Mouse (Mus musculus): ENCODE results near the gene Dnajc9. TPM values are rescaled to one million over a fixed set of nuclear protein-coding genes. Genes with fewer than 3 reads are reported as not detected.

Gene Dnajc9
- polyA plus RNA-seq, 1 experiment, result 80.8 TPM

DNA sequence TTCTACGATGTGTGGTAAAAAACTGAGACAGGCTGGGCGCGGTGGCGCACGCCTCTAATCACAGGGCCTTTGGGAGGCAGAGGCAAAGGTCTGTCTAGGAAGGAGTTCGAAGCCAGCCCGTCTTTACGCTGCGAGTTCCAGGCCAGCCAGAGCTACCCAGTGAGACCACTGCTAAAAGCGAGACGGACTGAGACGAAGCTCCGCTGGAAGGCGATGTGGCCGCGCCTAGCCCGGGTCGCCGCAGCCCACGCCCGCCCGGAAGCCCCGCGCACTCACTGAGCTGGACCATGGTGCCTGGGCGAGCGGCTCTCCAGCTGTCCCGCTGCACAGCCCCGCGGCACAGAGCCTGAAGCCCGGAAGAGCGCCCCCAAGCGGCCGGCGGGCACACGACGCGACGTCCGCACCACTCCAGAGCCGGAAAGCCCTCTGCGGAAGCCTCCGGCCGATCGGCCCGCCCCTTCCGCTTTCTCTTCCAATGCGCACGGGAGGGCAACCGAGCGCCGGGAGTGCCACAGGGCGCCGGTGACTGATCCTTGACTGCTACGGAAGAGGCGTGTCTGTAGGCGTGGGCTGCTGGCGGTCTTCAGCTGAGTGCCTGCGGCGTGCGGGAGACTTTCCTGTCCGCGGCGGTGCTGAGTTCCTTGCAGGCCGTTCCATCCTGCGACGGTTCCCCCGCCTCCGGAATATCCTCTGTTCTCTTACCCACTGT is 4.6 kb upstream of the Dnajc9 start, which contains the start of gene Mrps16:
Gene Mrps16 (minus strand): TSS at position 430 of the 709 bp plus-strand sequence.
- Histone ChIP-seq H3ac (ENCODE audit: control insufficient read depth, insufficient read length, low read depth) (peak within 1 kb of the TSS; percentile 97), H3K79me3 (ENCODE audit: low read depth) (peaks cover 3% of the 10 kb centered on the region), H3K36me3 (ENCODE audit: control insufficient read depth, insufficient read depth) (peaks cover 26% of the 10 kb centered on the region), H3K27me3 (ENCODE audit: control insufficient read depth, insufficient read depth, insufficient read length) (no peaks in the 10 kb centered on the region), H3K4me3 (ENCODE audit: insufficient read depth, poor library complexity, severe bottlenecking) (peak within 1 kb of the TSS; percentile 69), H3K79me2 (ENCODE audit: control insufficient read depth, insufficient read depth) (peaks cover 23% of the 10 kb centered on the region)
- TF ChIP-seq MAX (IDR thresholded peaks at IDR 0.05), result peak; percentile 88
- TF ChIP-seq CEBPB (IDR thresholded peaks at IDR 0.05; ENCODE audit: low read depth), result no peak
- no peak for TF ChIP-seq MYOG (IDR thresholded peaks at IDR 0.05; ENCODE audit: control insufficient read depth, extremely low read depth, insufficient read length)
- TF ChIP-seq USF1 (IDR thresholded peaks at IDR 0.05; ENCODE audit: low read depth), result no peak
- peak; percentile 96 for TF ChIP-seq CTCF (IDR thresholded peaks at IDR 0.05; ENCODE audit: control insufficient read depth, insufficient read depth, insufficient read length)
- TF ChIP-seq FOSL1 (IDR thresholded peaks at IDR 0.05; ENCODE audit: insufficient read depth, low read length, poor library complexity, severe bottlenecking), result no peak
- no peak for TF ChIP-seq MYOD1 (IDR thresholded peaks at IDR 0.05; ENCODE audit: control insufficient read depth, insufficient read length, low read depth)

DNA sequence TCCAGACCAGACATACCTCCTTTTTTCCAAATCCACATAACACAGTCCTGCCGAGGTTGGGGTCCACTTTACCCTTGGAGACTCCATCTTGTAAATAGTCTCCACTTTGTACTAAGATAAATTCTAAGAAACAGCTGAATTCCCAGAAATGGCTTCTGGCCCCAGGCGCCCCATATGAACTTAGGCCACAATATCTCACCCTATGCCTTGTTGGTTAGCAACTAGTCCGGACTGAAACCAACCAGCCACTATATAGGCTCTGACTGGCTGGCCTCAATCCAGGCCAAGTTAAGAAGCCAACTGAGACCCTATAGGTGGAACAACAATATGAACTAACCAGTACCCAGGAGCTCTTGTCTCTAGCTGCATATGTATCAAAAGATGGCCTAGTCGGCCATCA is 3.6 kb upstream of the Dnajc9 start:
- Histone ChIP-seq H3K79me2 (ENCODE audit: control insufficient read depth, insufficient read depth) (peaks cover 33% of the 10 kb centered on the region), H3ac (ENCODE audit: control insufficient read depth, insufficient read length, low read depth) (no peak overlapping the region), H3K27me3 (ENCODE audit: control insufficient read depth, insufficient read depth, insufficient read length) (no peaks in the 10 kb centered on the region), H3K4me3 (ENCODE audit: insufficient read depth, poor library complexity, severe bottlenecking) (peak overlapping the region; percentile 69), H3K79me3 (ENCODE audit: low read depth) (peaks cover 13% of the 10 kb centered on the region), H3K36me3 (ENCODE audit: control insufficient read depth, insufficient read depth) (peaks cover 31% of the 10 kb centered on the region)
- no peak for TF ChIP-seq MYOG (IDR thresholded peaks at IDR 0.05; ENCODE audit: control insufficient read depth, extremely low read depth, insufficient read length)
- TF ChIP-seq CEBPB (IDR thresholded peaks at IDR 0.05; ENCODE audit: low read depth), result no peak
- no peak for TF ChIP-seq MYOD1 (IDR thresholded peaks at IDR 0.05; ENCODE audit: control insufficient read depth, insufficient read length, low read depth)
- TF ChIP-seq USF1 (IDR thresholded peaks at IDR 0.05; ENCODE audit: low read depth), result no peak
- TF ChIP-seq CTCF (IDR thresholded peaks at IDR 0.05; ENCODE audit: control insufficient read depth, insufficient read depth, insufficient read length), result no peak
- no peak for TF ChIP-seq MAX (IDR thresholded peaks at IDR 0.05)

- peaks cover 35% of the 10 kb centered on the region for H3K79me3 ChIP-seq (ENCODE audit: low read depth)
- no peak overlapping the region for H3ac ChIP-seq (ENCODE audit: control insufficient read depth, insufficient read length, low read depth)
- no peak for TF ChIP-seq FOSL1 (IDR thresholded peaks at IDR 0.05; ENCODE audit: insufficient read depth, low read length, poor library complexity, severe bottlenecking)
- no peak for TF ChIP-seq MYOG (IDR thresholded peaks at IDR 0.05; ENCODE audit: control insufficient read depth, extremely low read depth, insufficient read length)
- TF ChIP-seq MYOD1 (IDR thresholded peaks at IDR 0.05; ENCODE audit: control insufficient read depth, insufficient read length, low read depth), result no peak
- TF ChIP-seq CTCF (IDR thresholded peaks at IDR 0.05; ENCODE audit: control insufficient read depth, insufficient read depth, insufficient read length), result no peak
- TF ChIP-seq MAX (IDR thresholded peaks at IDR 0.05), result no peak
- TF ChIP-seq USF1 (IDR thresholded peaks at IDR 0.05; ENCODE audit: low read depth), result no peak
- TF ChIP-seq CEBPB (IDR thresholded peaks at IDR 0.05; ENCODE audit: low read depth), result no peak
- peak overlapping the region; percentile 71 for H3K4me3 ChIP-seq (ENCODE audit: insufficient read depth, poor library complexity, severe bottlenecking)
- peaks cover 55% of the 10 kb centered on the region for H3K36me3 ChIP-seq (ENCODE audit: control insufficient read depth, insufficient read depth)
- no peaks in the 10 kb centered on the region for H3K27me3 ChIP-seq (ENCODE audit: control insufficient read depth, insufficient read depth, insufficient read length)
- peaks cover 61% of the 10 kb centered on the region for H3K79me2 ChIP-seq (ENCODE audit: control insufficient read depth, insufficient read depth)
Observed at GRCm38 (mm10) chr14:20389446-20390079, 853 bp upstream of the Dnajc9 start.

GRCm38 (mm10) chr14:20379753-20380430 is 8.8 kb downstream of the Dnajc9 start:
- Histone ChIP-seq H3K79me2 (ENCODE audit: control insufficient read depth, insufficient read depth) (peaks cover 23% of the 10 kb centered on the region), H3K36me3 (ENCODE audit: control insufficient read depth, insufficient read depth) (peaks cover 61% of the 10 kb centered on the region), H3ac (ENCODE audit: control insufficient read depth, insufficient read length, low read depth) (no peak overlapping the region), H3K79me3 (ENCODE audit: low read depth) (peaks cover 9% of the 10 kb centered on the region), H3K4me3 (ENCODE audit: insufficient read depth, poor library complexity, severe bottlenecking) (no peak overlapping the region), H3K27me3 (ENCODE audit: control insufficient read depth, insufficient read depth, insufficient read length) (no peaks in the 10 kb centered on the region)
- TF ChIP-seq CEBPB (IDR thresholded peaks at IDR 0.05; ENCODE audit: low read depth) (no peak), MYOG (IDR thresholded peaks at IDR 0.05; ENCODE audit: control insufficient read depth, extremely low read depth, insufficient read length) (no peak), FOSL1 (IDR thresholded peaks at IDR 0.05; ENCODE audit: insufficient read depth, low read length, poor library complexity, severe bottlenecking) (no peak), MAX (IDR thresholded peaks at IDR 0.05) (no peak), MYOD1 (IDR thresholded peaks at IDR 0.05; ENCODE audit: control insufficient read depth, insufficient read length, low read depth) (no peak), CTCF (IDR thresholded peaks at IDR 0.05; ENCODE audit: control insufficient read depth, insufficient read depth, insufficient read length) (no peak), USF1 (IDR thresholded peaks at IDR 0.05; ENCODE audit: low read depth) (no peak)

DNA sequence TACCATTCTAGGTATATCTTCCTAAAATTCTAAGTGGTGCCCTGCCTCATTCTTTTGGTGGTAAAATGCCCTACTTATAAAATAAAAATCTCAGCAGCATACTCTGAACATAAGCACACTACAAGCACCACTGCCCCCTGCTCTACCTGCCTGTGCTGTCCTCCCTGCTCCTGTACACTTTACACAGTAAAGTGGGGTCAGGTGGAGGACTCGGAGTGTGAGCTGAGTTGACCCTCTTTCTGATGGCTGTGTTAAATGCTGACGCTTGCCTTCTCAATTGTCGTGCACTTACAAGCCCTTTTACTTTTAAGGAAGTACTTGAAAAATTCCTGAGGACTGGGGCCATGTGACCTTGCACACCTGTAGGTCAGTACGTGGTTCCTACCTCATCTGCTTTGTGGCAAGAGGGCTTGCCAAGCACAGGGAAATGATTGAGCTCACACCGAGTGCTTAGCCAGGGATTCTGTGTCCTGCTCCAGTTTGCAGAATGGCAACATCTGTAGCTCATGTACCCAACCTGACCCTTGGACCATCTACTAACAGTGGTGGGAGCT is 9.5 kb downstream of the Dnajc9 start:
- TF ChIP-seq MYOG (IDR thresholded peaks at IDR 0.05; ENCODE audit: control insufficient read depth, extremely low read depth, insufficient read length) (no peak), USF1 (IDR thresholded peaks at IDR 0.05; ENCODE audit: low read depth) (no peak), MAX (IDR thresholded peaks at IDR 0.05) (no peak), CTCF (IDR thresholded peaks at IDR 0.05; ENCODE audit: control insufficient read depth, insufficient read depth, insufficient read length) (no peak), MYOD1 (IDR thresholded peaks at IDR 0.05; ENCODE audit: control insufficient read depth, insufficient read length, low read depth) (no peak), CEBPB (IDR thresholded peaks at IDR 0.05; ENCODE audit: low read depth) (no peak), FOSL1 (IDR thresholded peaks at IDR 0.05; ENCODE audit: insufficient read depth, low read length, poor library complexity, severe bottlenecking) (no peak)
- H3K27me3 ChIP-seq (ENCODE audit: control insufficient read depth, insufficient read depth, insufficient read length), result no peaks in the 10 kb centered on the region
- H3K4me3 ChIP-seq (ENCODE audit: insufficient read depth, poor library complexity, severe bottlenecking), result no peak overlapping the region
- H3K36me3 ChIP-seq (ENCODE audit: control insufficient read depth, insufficient read depth), result peaks cover 58% of the 10 kb centered on the region
- peaks cover 2% of the 10 kb centered on the region for H3K79me3 ChIP-seq (ENCODE audit: low read depth)
- no peak overlapping the region for H3ac ChIP-seq (ENCODE audit: control insufficient read depth, insufficient read length, low read depth)
- H3K79me2 ChIP-seq (ENCODE audit: control insufficient read depth, insufficient read depth), result peaks cover 16% of the 10 kb centered on the region
